Mouse (Mus musculus) layer of hippocampus, postnatal 10 days (tissue): ENCODE results near the gene Tmtc1. TPM values are rescaled to one million over a fixed set of nuclear protein-coding genes. Genes with fewer than 3 reads are reported as not detected.
A peak's percentile ranks its signal among the peaks of the same experiment; 100 is the strongest.

Experiments used
- DNase-seq, 2 experiments: peaks; one replicate each; pipeline ENCODE4 v3.0.0; 2021; ENCODE audit warnings: low spot score in 2 of 2
- total RNA-seq, 2 experiments: library from RNA; stranded (reverse); gene quantifications; 2 replicates each; pipeline ENCODE4 v1.2.3; 2021

Tmtc1 gene
- total RNA-seq, 2 experiments from 2014 or later: 19.7 to 24.2 TPM

GRCm38 (mm10) chr6:148375618-148376209 lies 68.5 kb downstream of the Tmtc1 start:
- DNase-seq: no peak

- no peak for DNase-seq
Measured at GRCm38 (mm10) chr6:148375015-148375414, 69.2 kb downstream of the Tmtc1 start.

DNA sequence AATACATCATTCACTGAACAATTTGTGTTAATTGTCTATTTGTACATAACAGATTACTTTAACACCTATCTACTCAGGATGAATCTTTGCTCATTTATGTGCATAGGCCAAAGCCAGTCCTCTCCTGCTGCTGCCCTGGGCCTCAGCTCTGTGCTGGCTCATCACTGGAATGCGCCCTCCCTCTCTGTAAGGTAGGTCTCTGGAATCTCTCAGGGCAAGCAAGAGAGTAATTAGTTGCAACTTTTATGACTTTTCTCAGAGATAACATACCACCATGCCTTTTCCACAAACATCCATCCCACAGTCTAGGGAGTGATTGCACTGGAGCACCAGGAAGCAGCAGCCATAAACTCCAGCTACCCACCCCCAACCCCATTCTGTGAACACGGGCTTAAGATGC lies 70.7 kb downstream of the Tmtc1 start:
- no peak for DNase-seq

GRCm38 (mm10) chr6:148371223-148371622 lies 73.0 kb downstream of the Tmtc1 start:
- no peak for DNase-seq

GRCm38 (mm10) chr6:148367094-148367539 lies 77.1 kb downstream of the Tmtc1 start:
- no peak for DNase-seq

- no peak for DNase-seq
Measured at GRCm38 (mm10) chr6:148366629-148367028, 77.6 kb downstream of the Tmtc1 start.

DNA sequence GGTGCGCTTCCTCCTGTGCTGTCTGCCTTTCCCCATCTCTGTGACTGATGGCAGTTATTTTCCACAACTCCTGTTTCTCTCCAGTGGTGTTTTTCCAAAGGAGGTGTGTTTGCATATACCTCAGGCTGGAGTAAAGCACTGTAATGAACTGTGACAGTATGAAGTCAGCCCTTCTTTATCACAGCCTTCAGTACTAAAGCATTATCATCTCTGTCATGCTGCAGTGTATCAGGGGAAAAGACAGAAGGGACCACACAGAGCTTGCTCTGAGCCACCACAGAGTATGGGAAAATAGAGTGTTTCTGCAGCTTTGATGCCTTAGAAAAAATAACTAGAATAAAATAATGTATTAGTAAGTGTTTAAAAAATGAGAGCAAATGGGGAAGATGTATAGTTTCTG lies 81.0 kb downstream of the Tmtc1 start:
- no peak for DNase-seq

- peak; percentile 12 to 21 for DNase-seq
Measured at GRCm38 (mm10) chr6:148362475-148362874, 81.7 kb downstream of the Tmtc1 start.

GRCm38 (mm10) chr6:148359348-148359905 lies 84.8 kb downstream of the Tmtc1 start:
- no peak for DNase-seq

- no peak for DNase-seq
Measured at GRCm38 (mm10) chr6:148358580-148359246, 85.5 kb downstream of the Tmtc1 start.

DNA sequence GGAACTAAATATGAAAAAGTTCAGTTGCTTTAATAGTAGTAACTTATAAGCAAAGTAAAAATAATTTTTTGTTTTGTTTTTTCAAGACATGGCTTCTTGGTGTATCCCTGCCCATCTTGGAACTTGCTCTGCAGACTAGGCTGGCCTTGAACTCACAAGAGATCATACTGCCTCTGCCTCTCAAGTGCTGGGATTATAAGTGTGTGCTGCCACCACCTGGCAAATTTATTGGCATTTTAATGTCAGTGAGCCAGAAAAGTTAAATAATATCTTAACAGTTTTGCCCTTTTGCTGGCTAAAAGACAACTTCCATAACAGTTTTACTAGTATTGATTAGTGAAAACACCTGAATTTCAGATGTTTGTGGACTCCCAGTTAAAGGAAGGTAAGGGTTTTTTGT lies 88.0 kb downstream of the Tmtc1 start:
- no peak for DNase-seq

DNA sequence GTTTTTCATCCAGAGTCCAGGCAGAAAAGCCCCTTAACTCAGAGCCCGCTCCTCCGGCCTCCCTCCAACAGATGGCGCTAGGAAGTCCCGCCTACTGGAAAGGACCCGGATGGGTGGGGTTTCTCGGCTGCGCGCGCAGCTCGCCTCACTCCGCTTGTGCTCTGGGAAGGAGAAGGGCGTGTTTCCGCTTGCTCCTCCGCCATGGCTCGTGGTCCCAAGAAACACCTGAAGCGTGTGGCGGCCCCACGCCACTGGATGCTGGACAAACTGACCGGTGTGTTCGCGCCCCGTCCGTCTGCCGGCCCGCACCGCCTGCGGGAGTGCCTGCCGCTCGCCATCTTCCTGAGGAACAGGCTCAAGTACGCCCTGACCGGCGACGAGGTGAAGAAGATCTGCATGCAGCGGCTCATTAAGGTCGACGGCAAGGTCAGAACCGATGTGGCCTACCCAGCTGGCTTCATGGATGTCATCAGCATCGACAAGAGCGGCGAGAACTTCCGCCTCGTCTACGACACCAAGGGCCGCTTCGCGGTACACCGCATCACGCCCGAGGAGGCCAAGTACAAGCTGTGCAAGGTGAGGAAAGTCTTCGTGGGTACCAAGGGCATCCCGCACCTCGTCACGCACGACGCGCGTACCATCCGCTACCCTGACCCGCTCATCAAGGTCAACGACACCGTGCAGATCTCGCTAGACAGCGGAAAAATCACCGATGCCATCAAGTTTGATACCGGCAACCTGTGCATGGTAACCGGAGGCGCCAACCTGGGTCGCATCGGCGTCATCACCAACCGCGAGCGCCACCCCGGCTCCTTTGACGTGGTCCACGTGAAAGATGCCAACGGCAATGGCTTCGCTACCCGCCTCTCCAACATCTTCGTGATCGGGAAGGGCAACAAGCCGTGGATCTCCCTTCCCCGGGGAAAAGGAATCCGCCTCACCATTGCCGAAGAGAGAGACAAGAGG lies 89.4 kb downstream of the Tmtc1 start:
- DNase-seq: peak; percentile 46 to 75

- DNase-seq: no peak
Measured at GRCm38 (mm10) chr6:148354151-148354508, 90.1 kb downstream of the Tmtc1 start.

GRCm38 (mm10) chr6:148345001-148345400 lies 99.2 kb downstream of the Tmtc1 start:
- DNase-seq: no peak

DNA sequence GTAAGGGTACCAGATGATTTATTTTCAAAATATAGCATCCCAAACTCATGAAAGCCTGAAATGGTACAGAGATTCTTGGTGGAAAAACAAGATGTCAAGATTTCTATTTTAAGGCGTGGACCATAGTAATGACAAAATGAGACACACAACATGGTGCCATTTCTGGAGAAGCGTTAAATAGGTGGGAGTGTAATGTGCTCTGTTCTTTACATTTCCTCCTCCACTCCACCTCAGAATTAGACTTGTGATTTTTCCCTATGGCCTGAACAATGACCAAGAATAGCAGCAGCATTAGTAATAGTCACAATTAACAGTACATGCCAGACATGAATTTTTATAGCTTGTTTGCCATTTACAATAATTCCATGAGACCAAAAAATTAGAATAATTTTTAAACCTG lies 102.0 kb downstream of the Tmtc1 start:
- DNase-seq: no peak

GRCm38 (mm10) chr6:148341765-148342164 lies 102.4 kb downstream of the Tmtc1 start:
- DNase-seq: no peak

GRCm38 (mm10) chr6:148338326-148338957 lies 105.7 kb downstream of the Tmtc1 start:
- DNase-seq: no peak

- DNase-seq: no peak
Measured at GRCm38 (mm10) chr6:148336290-148336955, 107.8 kb downstream of the Tmtc1 start.

GRCm38 (mm10) chr6:148331916-148332315 lies 112.3 kb downstream of the Tmtc1 start:
- no peak for DNase-seq

DNA sequence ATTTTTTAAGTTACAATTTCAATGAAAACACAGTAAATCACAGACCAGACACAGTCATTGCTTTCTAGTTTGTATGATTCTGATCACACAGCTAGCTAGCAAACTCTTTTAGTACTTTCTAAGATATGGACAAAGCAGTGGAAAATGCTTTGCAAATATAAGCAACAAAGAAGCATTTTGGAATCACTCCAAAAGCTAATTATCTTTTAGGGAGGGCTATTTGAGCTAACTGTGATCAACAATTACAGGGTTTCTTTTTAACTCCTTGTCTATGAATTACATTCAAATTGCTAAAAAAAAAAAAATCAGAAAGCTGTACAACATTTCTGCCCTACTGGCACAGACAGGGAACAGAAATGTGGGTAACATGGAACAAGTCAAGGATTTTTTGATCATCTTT lies 114.2 kb downstream of the Tmtc1 start:
- no peak for DNase-seq

GRCm38 (mm10) chr6:148328928-148329327 lies 115.3 kb downstream of the Tmtc1 start:
- no peak for DNase-seq
